Mouse (Mus musculus): ENCODE data around the gene Gfm2.

GRCm38 (mm10) chr13:97142321-97142720 lies 4.6 kb downstream of the Gfm2 start:
- TF ChIP-seq HCFC1 (IDR thresholded peaks at IDR 0.05; ENCODE audit: borderline replicate concordance, insufficient read depth, low read length) (no peak), ZNF384 (IDR thresholded peaks at IDR 0.05; ENCODE audit: low read depth, low read length) (no peak)
